Mouse (Mus musculus) urinary bladder, postnatal 10 days (tissue): ENCODE measurements around the gene Ncln.
"Not testable (repeated sequence)": the region's sequence is repeated elsewhere in the genome, so short reads cannot be mapped to it uniquely, and the experiment has no call there.

Source experiments
- DNase-seq: peaks from one replicate; pipeline ENCODE4 v3.0.0; 2022; ENCODE audit warnings: low spot score

Gene Ncln

DNA sequence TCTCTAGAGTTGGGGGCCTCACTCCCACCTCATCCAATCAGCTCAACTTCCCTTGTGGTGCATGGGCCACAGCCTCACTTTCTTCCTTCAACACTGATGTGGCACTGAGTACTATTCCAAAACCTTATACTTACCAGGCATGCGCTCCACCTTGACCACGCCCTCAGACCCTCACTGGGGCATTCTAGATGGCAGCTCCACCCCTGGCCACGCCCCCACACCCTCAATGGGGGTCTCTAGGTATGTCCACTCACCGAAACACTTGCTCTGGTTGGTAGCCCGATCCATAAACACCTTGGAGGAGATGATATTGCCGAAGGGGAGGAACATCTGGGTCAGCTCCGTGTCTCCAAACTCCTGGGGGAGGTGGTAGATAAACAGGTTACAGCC, 33.8 kb downstream of the Ncln start:
- no peak for DNase-seq

DNA sequence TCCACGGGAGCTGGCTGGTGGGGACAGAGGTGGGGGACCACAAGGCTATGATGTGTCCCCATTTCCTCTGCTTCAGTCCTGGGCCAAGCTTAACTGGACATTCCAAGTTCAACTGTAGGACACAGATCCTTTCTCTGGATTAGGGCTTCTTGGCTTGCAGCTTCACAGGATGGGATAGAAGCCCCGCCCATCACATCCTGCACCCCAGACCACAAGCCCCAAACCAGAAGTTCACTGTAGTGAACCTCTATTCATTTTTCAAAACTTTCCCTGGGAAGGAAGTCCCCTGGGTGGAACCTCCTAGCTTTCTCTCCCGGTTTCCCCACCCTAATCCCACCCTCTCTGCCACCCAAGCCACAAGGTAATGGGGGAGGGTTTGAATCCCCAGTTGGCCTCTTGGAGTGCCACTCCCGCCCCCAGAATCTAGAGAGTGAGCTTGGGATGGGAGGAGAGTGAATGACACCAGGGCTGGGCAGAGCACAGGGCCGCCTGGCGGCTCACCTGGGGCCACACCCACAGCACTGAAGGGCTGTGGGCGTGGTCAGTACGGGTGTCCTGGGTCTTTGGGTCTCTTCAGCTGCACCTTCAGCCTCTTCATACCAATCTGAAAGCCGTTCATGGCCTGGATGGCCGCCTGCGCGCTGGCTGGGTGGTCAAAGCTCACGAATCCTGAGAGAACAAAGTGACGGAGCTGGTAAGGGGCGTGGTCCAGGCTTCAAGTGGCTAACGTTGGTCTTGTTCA, 34.3 kb downstream of the Ncln start:
- DNase-seq = no peak

DNA sequence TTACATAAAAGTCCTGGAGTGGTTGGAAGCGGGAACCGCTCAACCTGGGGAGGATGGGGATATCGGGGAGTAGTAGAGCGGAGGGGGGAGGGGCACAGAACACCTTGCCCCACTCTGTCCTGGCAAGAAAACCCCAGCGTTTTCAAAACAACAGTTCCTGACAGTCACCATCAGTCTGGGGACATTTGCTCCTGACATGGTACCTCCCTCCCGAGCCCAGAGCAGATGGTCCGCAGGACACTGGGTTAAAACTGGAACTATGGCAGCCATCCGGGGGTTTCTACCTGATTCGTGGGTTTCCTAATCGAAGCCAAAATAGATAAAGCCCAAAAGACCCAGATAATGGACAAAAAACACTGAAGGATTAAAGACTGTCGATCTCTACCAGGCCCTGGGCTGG, 35.2 kb downstream of the Ncln start:
- no peak for DNase-seq

DNA sequence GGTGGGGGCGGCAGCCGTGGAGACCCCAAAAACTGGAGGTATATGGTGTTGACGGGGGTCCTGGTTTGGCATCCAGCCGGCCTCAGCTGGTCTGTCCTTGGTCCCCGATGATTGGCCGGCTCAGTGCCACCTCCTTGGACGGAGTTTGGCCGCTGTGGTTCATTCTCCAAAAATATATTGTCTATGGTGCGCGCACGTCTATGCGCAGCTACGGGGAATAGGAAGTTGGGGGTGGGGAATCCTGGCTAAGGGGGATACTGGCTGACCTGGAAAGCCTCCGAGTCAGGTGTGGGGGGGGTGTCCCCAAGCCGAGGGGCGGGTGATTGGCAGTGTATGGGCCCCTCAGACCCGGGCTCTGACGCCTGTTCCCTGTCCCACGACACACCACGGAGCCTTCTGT, 35.7 kb downstream of the Ncln start:
- DNase-seq = no peak

DNA sequence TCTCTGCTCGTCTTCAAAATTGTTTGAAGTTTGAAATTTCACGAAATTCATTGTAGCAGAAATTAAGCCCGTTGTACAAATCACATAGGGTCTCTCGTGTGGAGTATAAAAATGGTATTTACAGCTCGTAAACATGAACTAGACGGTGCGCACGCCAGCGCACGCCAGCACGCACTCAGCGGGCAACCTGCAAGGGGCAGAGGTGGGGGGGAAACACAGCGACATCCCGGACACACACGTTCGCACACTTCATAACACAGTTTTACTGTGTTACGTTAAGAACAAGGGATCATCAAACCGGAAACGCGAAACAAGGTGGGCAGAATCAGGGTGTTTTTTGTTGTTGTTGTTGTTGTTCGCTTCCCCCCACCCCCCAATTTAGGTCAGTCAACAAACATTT, 36.8 kb downstream of the Ncln start:
- DNase-seq = no peak

DNA sequence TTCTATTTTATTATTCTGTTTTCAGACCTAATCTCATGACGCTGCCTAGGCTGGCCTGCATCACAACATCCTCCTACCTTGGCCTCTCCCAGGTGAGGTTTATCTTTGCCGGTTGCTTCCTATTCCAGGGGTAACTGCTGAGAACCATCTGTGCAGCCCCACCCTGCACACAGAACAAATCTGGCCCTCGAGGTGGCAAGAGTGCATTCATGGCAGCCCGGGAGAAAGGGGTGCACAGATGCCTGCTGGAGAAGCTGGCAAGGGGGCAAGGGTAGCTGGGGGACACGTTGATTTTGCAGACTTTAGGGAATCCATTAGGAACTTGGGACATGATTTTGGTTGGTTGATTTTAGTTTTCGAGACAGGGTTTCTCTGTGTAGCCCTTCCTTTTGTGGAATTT, 37.9 kb downstream of the Ncln start:
- no peak for DNase-seq

DNA sequence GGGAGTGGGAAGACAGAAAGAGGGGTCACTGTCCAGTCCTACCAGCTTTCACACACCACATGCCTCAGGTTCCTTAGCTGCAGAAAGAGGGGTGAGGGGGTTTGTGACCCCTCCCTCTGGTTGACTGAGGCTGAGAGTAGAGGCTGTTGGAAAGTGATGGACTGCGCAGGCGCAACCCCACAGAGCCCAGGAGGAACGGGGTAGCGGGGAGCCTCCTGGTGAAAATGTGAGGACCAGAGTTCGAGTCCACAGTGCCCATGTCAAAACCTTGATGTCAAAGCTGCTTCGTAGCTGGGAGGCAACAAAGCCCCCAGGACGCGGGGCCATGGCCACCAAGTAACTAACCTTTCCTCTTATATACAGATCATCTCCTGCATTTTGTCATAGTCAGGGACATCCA, 38.6 kb downstream of the Ncln start:
- no peak for DNase-seq

DNA sequence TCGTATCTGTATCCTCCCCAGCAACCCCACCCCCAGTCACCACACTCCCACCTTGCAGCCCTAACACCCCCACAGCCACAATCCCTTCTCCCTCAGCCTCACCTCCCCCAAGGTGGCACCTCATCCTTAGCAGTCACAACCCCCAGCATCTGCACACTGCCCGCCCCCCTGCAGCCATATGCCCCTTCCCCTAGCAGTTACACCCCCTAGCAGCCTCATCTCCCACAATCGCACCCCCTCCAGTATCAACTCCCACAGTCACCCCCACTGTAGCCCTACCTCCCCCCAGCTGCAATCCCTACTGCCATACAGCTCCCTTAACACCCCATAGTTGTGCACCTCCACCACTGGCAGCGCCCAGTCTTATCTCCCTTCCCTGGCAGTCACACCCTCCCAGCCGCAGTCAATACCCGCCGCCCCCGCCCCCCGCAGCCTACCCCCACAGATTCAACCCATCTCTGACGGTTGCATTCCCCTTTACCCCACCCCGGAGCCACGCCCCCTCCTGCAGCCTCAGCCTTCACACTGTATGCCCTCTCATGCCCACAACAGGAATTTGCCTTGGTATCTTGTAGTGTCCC, 39.1 kb downstream of the Ncln start:
- no peak for DNase-seq

DNA sequence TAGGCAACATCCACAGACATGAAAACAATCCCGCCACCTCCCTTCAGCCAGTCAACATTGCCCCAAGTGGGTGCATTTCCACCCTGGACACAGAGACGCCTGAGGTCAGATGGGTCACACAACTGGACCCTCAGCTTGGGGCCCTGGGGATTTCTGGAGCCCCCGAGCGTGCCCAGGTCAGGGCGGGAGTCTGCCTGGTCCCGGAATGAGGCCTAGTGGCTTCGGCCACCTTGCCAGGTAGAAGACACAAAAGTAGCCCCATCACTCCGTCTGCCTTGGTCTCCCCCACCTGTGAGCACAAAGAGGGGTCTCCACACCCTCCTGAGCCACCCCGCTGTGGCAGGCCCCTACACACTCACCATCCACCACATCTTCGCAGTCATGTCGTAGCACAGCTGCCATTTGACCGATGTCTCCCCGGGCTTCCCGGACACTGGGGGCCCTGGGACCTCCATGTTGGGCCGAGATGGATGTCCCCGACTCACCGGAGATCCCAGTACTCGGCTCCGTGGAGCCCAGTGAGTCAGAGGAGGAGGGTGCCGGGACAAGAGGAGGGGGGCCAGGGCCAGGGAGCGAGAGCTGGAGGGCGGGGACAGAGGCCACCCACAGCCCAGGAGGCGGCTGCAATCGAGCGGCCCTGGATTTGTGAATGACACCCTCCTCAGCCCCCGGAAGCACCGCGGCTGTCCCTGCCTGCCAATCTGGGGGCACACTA, 40.9 kb downstream of the Ncln start, which contains the start of gene Nfic:
Nfic (minus strand) TSS at position 455 of the 715 bp plus-strand sequence.
- DNase-seq = no peak

DNA sequence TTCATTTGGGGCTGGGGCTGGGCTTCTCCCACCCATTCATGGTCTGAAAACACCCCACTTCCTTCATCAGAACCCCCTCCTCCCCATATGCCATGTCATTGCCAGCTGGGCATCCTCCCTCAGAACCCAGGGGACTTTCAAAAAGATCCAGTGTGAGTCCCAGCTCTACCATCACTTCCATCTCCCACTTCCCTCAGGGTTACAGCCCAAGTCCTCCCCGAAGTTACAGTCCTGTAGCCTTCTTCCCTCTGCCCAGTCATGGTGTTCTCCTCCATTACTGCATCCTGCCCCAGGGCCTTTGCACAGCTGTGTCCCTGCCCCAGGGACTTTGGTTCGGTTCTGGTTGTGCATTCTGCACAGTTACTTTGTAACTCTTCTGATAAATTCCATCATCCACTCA, 42.1 kb downstream of the Ncln start:
- DNase-seq = no peak

DNA sequence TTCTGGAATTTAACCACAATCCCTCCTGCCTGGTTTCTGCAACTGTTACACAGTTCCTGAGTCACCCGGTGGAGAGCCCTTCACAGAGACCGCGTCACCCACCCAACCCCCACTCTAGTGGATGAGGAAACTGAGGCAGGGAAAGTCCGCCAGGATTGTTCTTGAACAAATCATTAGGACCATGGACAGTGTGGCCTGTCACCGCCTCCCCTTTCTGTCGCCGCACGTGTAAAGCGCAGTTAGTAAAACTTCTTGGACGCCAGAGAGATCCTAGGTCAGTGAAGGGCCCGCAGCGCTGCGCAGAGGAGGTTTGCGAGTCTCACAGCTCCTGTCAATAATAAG, 43.3 kb downstream of the Ncln start:
- no peak for DNase-seq

DNA sequence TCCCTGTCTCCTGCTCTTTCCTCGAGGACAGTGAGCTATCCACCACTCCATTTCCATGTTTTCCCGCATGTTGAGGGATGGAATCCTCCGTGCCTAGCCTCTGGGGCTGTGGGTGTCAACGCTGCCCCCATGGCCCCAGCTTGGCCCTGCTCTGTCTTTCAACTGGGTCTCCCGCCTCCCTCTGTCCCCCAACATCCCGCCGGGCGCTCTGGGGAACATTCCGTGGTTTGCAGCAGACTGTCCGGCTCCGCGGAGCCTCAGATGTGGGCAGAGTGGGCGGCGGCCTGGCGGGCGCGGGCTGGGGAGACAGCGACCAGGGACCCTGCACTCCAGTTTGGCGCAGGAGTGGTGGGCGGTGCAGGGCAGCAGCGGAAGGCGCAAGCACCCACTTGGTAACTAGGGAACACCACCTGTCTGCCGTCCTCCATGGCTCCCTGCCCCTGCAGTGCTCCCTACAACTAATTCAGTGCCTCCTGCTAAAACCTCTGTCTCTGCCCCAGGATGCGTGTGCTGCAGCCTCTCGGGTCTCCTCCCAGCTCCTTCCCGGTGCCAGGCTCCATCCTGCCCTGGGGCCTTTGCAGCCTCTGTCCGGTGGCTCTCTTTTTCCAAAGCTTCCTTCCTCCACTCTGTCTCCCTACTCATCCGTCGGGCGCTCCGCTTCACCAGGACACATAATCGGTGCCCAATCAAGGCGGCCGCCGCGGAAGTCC, 43.8 kb downstream of the Ncln start:
- DNase-seq = no peak

DNA sequence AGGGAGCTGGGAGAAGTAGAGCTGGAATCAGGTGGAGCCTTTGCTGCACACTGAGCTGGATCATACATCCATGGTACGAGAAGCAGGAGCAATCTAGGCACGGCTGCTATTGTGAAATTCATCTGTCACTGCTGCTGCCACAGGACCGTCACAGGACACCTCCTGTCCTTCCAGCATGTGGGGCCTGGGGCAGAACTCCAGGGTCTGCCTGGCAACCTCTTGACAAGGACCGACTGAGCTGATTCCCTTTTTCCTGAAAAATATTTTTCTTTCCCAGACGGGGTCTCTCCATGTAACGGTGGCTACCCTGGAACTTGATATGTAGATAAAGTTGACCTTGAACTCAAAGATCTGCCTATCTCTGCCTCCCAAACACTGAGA, 44.8 kb downstream of the Ncln start:
- no peak for DNase-seq

DNA sequence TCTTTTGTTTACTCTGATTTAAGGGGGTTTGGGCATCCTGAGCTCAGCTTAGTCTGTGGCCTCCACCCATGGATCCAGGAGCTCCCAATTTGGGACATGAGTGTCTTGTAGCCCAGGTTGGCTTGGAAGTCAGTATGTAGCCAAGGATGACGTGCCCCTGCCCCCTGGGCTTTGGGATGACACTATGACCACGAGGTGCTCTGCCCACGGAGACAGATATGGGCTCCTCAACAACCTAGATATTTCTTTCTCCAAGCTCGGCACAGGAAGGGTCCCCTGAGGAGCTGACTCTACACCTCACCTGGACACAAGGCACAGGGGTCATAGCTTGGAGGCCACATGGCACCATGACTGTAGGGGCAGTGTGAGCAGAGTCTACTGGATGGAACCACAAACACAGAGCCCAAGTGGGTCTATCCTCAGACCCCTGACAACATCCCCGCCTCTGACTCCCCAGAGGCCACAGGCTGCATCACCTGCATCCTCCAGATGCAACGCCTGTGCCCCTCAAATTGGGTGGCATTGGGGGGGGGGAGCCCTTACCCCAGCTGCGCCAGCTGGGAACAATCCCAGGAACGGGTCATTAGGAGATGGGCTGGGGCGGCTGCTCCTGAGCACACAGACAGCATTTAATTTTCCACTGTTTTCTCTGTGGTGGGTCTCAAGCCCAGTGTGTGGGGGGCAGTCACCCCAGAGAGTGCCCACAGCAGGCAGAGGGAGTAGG, 45.4 kb downstream of the Ncln start:
- no peak for DNase-seq

DNA sequence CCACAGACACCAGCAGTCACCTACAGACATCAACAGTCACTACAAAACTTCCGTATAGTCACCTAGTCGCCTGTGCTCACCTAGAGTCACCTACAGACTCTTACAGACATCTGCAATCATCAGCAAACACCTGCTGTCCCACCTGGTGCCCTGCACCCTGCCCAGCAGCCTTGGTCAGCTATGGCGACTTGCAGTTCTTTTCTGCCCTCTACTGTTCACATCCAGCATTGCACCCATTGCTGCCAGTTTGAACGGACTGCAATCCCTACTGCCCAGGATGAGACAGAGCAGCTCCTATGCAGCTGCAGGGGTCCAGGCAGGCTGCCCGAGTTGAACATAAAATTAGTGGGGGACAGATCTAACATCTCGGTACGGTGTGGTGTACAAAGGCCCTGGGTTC, 46.1 kb downstream of the Ncln start:
- no peak for DNase-seq

DNA sequence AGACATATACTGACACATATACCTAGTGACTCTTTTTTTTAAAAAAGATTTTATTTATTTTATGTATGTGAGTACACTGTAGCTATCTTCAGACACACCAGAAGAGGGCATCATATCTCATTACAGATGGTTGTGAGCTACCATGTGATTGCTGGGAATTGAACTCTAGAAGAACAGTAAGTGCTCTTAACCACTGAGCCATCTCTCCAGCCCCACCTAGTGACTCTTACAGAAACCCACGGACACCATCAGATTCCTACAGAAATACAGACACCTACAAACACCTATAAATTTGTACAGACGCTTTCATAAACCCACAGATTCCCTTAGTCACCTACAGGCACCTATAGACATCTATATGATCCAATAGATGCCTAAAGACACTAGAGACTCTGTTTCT, 50.7 kb downstream of the Ncln start:
- DNase-seq = not testable (repeated sequence)

DNA sequence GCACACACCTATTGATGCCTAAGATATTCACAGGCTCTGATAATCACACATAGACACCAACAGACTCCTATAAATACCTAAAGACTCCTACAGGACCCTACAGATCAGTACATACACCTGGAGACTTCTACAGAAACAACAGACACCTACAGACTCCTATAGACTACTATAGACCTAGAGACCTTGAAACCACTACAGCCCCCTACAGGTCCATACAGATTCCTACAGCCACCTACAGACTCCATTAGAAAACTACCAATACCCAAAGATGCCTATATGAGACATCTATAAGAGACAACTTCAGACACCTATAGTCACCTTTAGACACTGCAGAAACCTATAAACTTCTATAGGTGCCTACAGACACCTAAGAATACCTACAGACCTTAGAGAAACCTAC, 55.2 kb downstream of the Ncln start:
- DNase-seq = no peak
